Mouse (Mus musculus): ENCODE measurements at regions not wholly inside any gene's neighbourhood (a gene's known extent, or its start where the extent isn't known, plus 50 kb on each side); places are given as distances from the start of the nearest gene placed in this dataset.

- no peaks in the 10 kb centered on the region for H3K9me3 ChIP-seq
- H3K4me2 ChIP-seq: no peak overlapping the region
- WGBS: 83% methylated on average over 2 of the region's 2 CpGs
- H3K4me1 ChIP-seq: no peaks in the 10 kb centered on the region; the same call in 1 of the 2 replicates
- no peak overlapping the region for H3K27ac ChIP-seq
- no peaks in the 10 kb centered on the region for H3K27me3 ChIP-seq
- ATAC-seq (ENCODE audit: insufficient number of reproducible peaks, low FRiP score, low TSS enrichment, low read depth): no peak
- no peaks in the 10 kb centered on the region for H3K36me3 ChIP-seq
- H3K9ac ChIP-seq: no peak overlapping the region
- no peak overlapping the region for H3K4me3 ChIP-seq
Observed at GRCm38 (mm10) chr11:64186590-64186989, 107.3 kb upstream of the Cox10 start.

- H3K27me3 ChIP-seq: no peaks in the 10 kb centered on the region
- no peak overlapping the region for H3K4me3 ChIP-seq
- H3K9me3 ChIP-seq: no peaks in the 10 kb centered on the region
- no peak overlapping the region for H3K27ac ChIP-seq
- no peak overlapping the region for H3K4me2 ChIP-seq
- ATAC-seq (ENCODE audit: insufficient number of reproducible peaks, low FRiP score, low TSS enrichment, low read depth): no peak
- H3K36me3 ChIP-seq: no peaks in the 10 kb centered on the region
- no peak overlapping the region for H3K9ac ChIP-seq
- 34% methylated on average over 2 of the region's 2 CpGs for WGBS
- no peaks in the 10 kb centered on the region; the same call in 1 of the 2 replicates for H3K4me1 ChIP-seq
Observed at GRCm38 (mm10) chr11:64180036-64180435, 100.8 kb upstream of the Cox10 start.

GRCm38 (mm10) chr11:64173421-64174062 is 94.3 kb upstream of the Cox10 start:
- H3K27me3 ChIP-seq: no peaks in the 10 kb centered on the region
- peaks cover 12% of the 10 kb centered on the region; the same call in 1 of the 2 replicates for H3K4me1 ChIP-seq
- H3K9ac ChIP-seq: no peak overlapping the region
- no peak overlapping the region for H3K27ac ChIP-seq
- no peak overlapping the region for H3K4me2 ChIP-seq
- no peaks in the 10 kb centered on the region for H3K9me3 ChIP-seq
- no peaks in the 10 kb centered on the region for H3K36me3 ChIP-seq
- WGBS: 25% methylated on average over 4 of the region's 4 CpGs
- no peak overlapping the region for H3K4me3 ChIP-seq
- ATAC-seq (ENCODE audit: insufficient number of reproducible peaks, low FRiP score, low TSS enrichment, low read depth): peak; percentile 66

- H3K4me3 ChIP-seq: no peak overlapping the region
- no peaks in the 10 kb centered on the region for H3K27me3 ChIP-seq
- peaks cover 15% of the 10 kb centered on the region; the same call in 1 of the 2 replicates for H3K4me1 ChIP-seq
- H3K27ac ChIP-seq: no peak overlapping the region
- no peaks in the 10 kb centered on the region for H3K9me3 ChIP-seq
- WGBS: 60% methylated on average over 5 of the region's 5 CpGs
- no peak for ATAC-seq (ENCODE audit: insufficient number of reproducible peaks, low FRiP score, low TSS enrichment, low read depth)
- H3K36me3 ChIP-seq: no peaks in the 10 kb centered on the region
- H3K4me2 ChIP-seq: no peak overlapping the region
- H3K9ac ChIP-seq: no peak overlapping the region
Observed at GRCm38 (mm10) chr11:64172926-64173325, 93.7 kb upstream of the Cox10 start.

- H3K9ac ChIP-seq: no peak overlapping the region
- H3K4me2 ChIP-seq: no peak overlapping the region
- no peaks in the 10 kb centered on the region for H3K36me3 ChIP-seq
- peak; percentile 35; the same call in 1 of the 2 replicates for ATAC-seq (ENCODE audit: insufficient number of reproducible peaks, low FRiP score, low TSS enrichment, low read depth)
- no peak overlapping the region for H3K4me3 ChIP-seq
- no peaks in the 10 kb centered on the region for H3K9me3 ChIP-seq
- 0 out of 2 replicates have a peak, but pooled peaks cover 7% of the 10 kb centered on the region for H3K27me3 ChIP-seq
- 33% methylated on average over 8 of the region's 8 CpGs for WGBS
- no peak overlapping the region for H3K27ac ChIP-seq
- H3K4me1 ChIP-seq: peaks cover 17% of the 10 kb centered on the region; the same call in 1 of the 2 replicates
Observed at GRCm38 (mm10) chr11:64168626-64169025, 89.4 kb upstream of the Cox10 start.

- no peak for ATAC-seq (ENCODE audit: insufficient number of reproducible peaks, low FRiP score, low TSS enrichment, low read depth)
- Histone ChIP-seq H3K27ac (no peak overlapping the region), H3K36me3 (no peaks in the 10 kb centered on the region), H3K4me1 (peaks cover 14% of the 10 kb centered on the region; the same call in 1 of the 2 replicates), H3K27me3 (0 out of 2 replicates have a peak, but pooled peaks cover 7% of the 10 kb centered on the region), H3K9me3 (no peaks in the 10 kb centered on the region), H3K9ac (no peak overlapping the region), H3K4me2 (no peak overlapping the region), H3K4me3 (no peak overlapping the region)
- 17% methylated on average over 6 of the region's 6 CpGs for WGBS
Observed at GRCm38 (mm10) chr11:64164796-64165195, 85.5 kb upstream of the Cox10 start.

GRCm38 (mm10) chr11:64158281-64158680 is 79.0 kb upstream of the Cox10 start:
- H3K4me2 ChIP-seq: no peak overlapping the region
- WGBS: 92% methylated on average over 5 of the region's 5 CpGs
- no peaks in the 10 kb centered on the region for H3K36me3 ChIP-seq
- no peaks in the 10 kb centered on the region for H3K9me3 ChIP-seq
- no peaks in the 10 kb centered on the region for H3K27me3 ChIP-seq
- no peaks in the 10 kb centered on the region for H3K4me1 ChIP-seq
- no peak for ATAC-seq (ENCODE audit: insufficient number of reproducible peaks, low FRiP score, low TSS enrichment, low read depth)
- no peak overlapping the region for H3K9ac ChIP-seq
- no peak overlapping the region for H3K27ac ChIP-seq
- no peak overlapping the region for H3K4me3 ChIP-seq

- no peak overlapping the region for H3K4me3 ChIP-seq
- H3K27ac ChIP-seq: no peak overlapping the region
- no peak overlapping the region for H3K9ac ChIP-seq
- no peaks in the 10 kb centered on the region for H3K9me3 ChIP-seq
- H3K4me2 ChIP-seq: no peak overlapping the region
- no peaks in the 10 kb centered on the region for H3K36me3 ChIP-seq
- no peaks in the 10 kb centered on the region for H3K4me1 ChIP-seq
- no peaks in the 10 kb centered on the region for H3K27me3 ChIP-seq
- WGBS: 33% methylated on average over 7 of the region's 7 CpGs
- ATAC-seq (ENCODE audit: insufficient number of reproducible peaks, low FRiP score, low TSS enrichment, low read depth): no peak
Observed at GRCm38 (mm10) chr11:64156640-64157039, 77.4 kb upstream of the Cox10 start.

- WGBS: 90% methylated on average over 2 of the region's 2 CpGs
- Histone ChIP-seq H3K4me3 (no peak overlapping the region), H3K4me2 (no peak overlapping the region), H3K27me3 (no peaks in the 10 kb centered on the region), H3K9ac (no peak overlapping the region), H3K9me3 (no peaks in the 10 kb centered on the region), H3K27ac (no peak overlapping the region), H3K4me1 (no peaks in the 10 kb centered on the region), H3K36me3 (no peaks in the 10 kb centered on the region)
- no peak for ATAC-seq (ENCODE audit: insufficient number of reproducible peaks, low FRiP score, low TSS enrichment, low read depth)
Observed at GRCm38 (mm10) chr11:64139483-64139882, 60.2 kb upstream of the Cox10 start.

- H3K36me3 ChIP-seq: no peaks in the 10 kb centered on the region
Observed at GRCm38 (mm10) chr11:64138934-64139333, 59.7 kb upstream of the Cox10 start.

GRCm38 (mm10) chr11:64135766-64136165 is 56.5 kb upstream of the Cox10 start:
- Histone ChIP-seq H3K27me3 (no peaks in the 10 kb centered on the region), H3K4me3 (no peak overlapping the region), H3K4me2 (no peak overlapping the region), H3K27ac (no peak overlapping the region), H3K9ac (no peak overlapping the region), H3K4me1 (no peaks in the 10 kb centered on the region), H3K36me3 (no peaks in the 10 kb centered on the region), H3K9me3 (no peaks in the 10 kb centered on the region)
- WGBS: 84% methylated on average over 5 of the region's 5 CpGs
- ATAC-seq (ENCODE audit: insufficient number of reproducible peaks, low FRiP score, low TSS enrichment, low read depth): no peak

More at GRCm38 (mm10) chr11:64138934-64139333, 59.7 kb upstream of the Cox10 start:
- Histone ChIP-seq H3K9me3 (no peaks in the 10 kb centered on the region), H3K27me3 (no peaks in the 10 kb centered on the region), H3K4me2 (no peak overlapping the region), H3K9ac (no peak overlapping the region), H3K4me1 (no peaks in the 10 kb centered on the region), H3K4me3 (no peak overlapping the region), H3K27ac (no peak overlapping the region)
- ATAC-seq (ENCODE audit: insufficient number of reproducible peaks, low FRiP score, low TSS enrichment, low read depth): no peak
- 76% methylated on average over 4 of the region's 4 CpGs for WGBS

GRCm38 (mm10) chr11:64135308-64135591 is 56.0 kb upstream of the Cox10 start:
- ATAC-seq (ENCODE audit: insufficient number of reproducible peaks, low FRiP score, low TSS enrichment, low read depth): no peak
- Histone ChIP-seq H3K4me3 (no peak overlapping the region), H3K9ac (no peak overlapping the region), H3K27ac (no peak overlapping the region), H3K4me2 (no peak overlapping the region), H3K9me3 (no peaks in the 10 kb centered on the region), H3K36me3 (no peaks in the 10 kb centered on the region), H3K27me3 (no peaks in the 10 kb centered on the region), H3K4me1 (no peaks in the 10 kb centered on the region)
- WGBS: 79% methylated on average over 2 of the region's 2 CpGs

All from limb, embryonic 15.5 days (tissue).